Comparison of ENCODE assay signal across 9 mouse cellular contexts in the genomic region with DNA sequence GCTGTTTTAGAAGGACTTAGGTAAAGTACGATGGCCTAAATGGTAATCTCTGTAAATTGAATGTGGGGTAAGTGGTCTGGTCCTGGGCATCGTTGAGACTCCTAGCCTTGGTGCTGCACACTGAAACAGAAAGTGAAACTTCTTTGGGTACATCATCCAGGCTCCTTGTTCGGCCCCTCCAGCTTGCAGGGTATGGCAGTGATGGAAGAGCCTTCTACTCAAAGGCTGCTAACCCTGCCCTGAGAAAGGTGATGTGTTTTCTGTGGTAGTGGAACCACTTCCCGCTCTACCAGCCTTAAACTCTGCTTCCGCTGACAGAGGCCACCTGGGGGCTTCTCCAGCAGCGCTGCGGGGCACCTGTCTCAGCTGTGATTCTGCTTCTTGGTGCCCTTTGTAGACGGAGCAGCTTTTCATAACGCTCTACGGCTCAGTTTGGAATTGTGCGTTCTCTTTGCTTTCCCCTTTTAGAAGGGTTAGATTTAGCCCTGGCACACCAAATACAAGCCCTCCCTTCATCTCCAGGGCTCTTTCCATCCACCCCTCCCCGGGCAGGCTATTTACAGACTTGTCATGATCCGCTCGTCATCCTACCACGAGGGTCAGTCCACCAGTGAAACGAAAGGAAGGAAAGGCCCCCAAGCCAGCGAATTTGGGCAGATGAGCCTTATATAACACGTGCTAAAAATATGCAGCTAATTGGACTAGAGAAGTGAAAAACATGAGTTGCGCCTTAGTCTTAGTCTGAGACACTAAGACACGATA.
A peak's percentile ranks its signal among the peaks of the same experiment; 100 is the strongest.
DNase-seq lines count a peak whose midpoint lies in the region; ATAC-seq lines count a peak whose summit lies in the region.
"Had no signal": no experiment of that assay in that cellular context is flagged by ENCODE, and none has a peak within 500 bp of the region (broad histone marks: within the 10 kb centered on the region; RNA-seq: fewer than 3 reads in every experiment).

No protein-coding gene starts in this region.

- H3K4me2 ChIP-seq in heart, embryonic 11.5 days = peak overlapping the region; percentile 46
- H3K4me2 ChIP-seq: liver, embryonic 13.5 days had no signal

- intact Hi-C loops in left cerebral cortex, postnatal 25 days (cut with DNase I) = loop anchor here (1.0 to 5.0 kb wide), 4 partner anchors 70 to 187 kb away; no protein-coding TSS in a partner anchor

- peaks cover 39% of the 10 kb centered on the region for H3K4me1 ChIP-seq in heart, embryonic 11.5 days (ENCODE audit: control insufficient read depth, insufficient read depth, low read length)
- peaks cover 4% of the 10 kb centered on the region; the same call in 1 of the 2 replicates for H3K4me1 ChIP-seq in limb, embryonic 10.5 days

- no peaks in the 10 kb centered on the region for H3K9me3 ChIP-seq in heart, embryonic 11.5 days (replicated peaks; ENCODE audit: control insufficient read depth, low read length)
- no peaks in the 10 kb centered on the region for H3K9me3 ChIP-seq in limb, embryonic 10.5 days (replicated peaks)
- H3K9me3 ChIP-seq: liver, embryonic 13.5 days had no signal

- no peaks in the 10 kb centered on the region for H3K36me3 ChIP-seq in heart, embryonic 11.5 days (ENCODE audit: control insufficient read depth, insufficient read depth, low read length)
- no peaks in the 10 kb centered on the region for H3K36me3 ChIP-seq in limb, embryonic 10.5 days
- H3K36me3 ChIP-seq: liver, embryonic 13.5 days had no signal

- peak; percentile 20 for DNase-seq in adrenal gland, postnatal 14 days
- no peak for DNase-seq in adrenal gland, postnatal 4 days (ENCODE audit: low spot score in 2 of 2)
- peak; percentile 93 for DNase-seq in brain, adult 2 months (ENCODE audit: low read depth, low spot score)
- peak; percentile 63 to 94 for DNase-seq in left cerebral cortex, postnatal 25 days (ENCODE audit: low spot score in 2 of 2)
- peak; percentile 74 to 75 for DNase-seq in spleen, postnatal 36 days (ENCODE audit: low spot score in 2 of 2)
- DNase-seq in limb, embryonic 10.5 days (ENCODE audit: low spot score) = no peak
- DNase-seq in urinary bladder, postnatal 14 days (ENCODE audit: low spot score) = no peak
- DNase-seq: liver, embryonic 13.5 days had no signal

- peak overlapping the region; percentile 57; the same call in 1 of the 2 replicates for H3K27ac ChIP-seq in heart, embryonic 11.5 days (ENCODE audit: low read depth, low read length)
- no peak overlapping the region for H3K27ac ChIP-seq in limb, embryonic 10.5 days
- H3K27ac ChIP-seq: liver, embryonic 13.5 days had no signal

- no peak for ATAC-seq in heart, embryonic 11.5 days (replicated peaks; ENCODE audit: insufficient number of reproducible peaks, low FRiP score, low TSS enrichment)

- H3K27me3 ChIP-seq in heart, embryonic 11.5 days (ENCODE audit: control insufficient read depth, insufficient read depth, low read length) = no peaks in the 10 kb centered on the region
- no peaks in the 10 kb centered on the region for H3K27me3 ChIP-seq in limb, embryonic 10.5 days (ENCODE audit: low read depth, poor library complexity, severe bottlenecking)
- H3K27me3 ChIP-seq: liver, embryonic 13.5 days had no signal

- 62% methylated on average over 20 of the region's 20 CpGs for WGBS in heart, embryonic 11.5 days (ENCODE audit: insufficient replicate concordance)
- 87% methylated on average over 20 of the region's 20 CpGs for WGBS in limb, embryonic 10.5 days

- no peak overlapping the region; the same call in 1 of the 2 replicates for H3K4me3 ChIP-seq in heart, embryonic 11.5 days (ENCODE audit: low read depth, low read length)
- no peak overlapping the region for H3K4me3 ChIP-seq in limb, embryonic 10.5 days
- H3K4me3 ChIP-seq: liver, embryonic 13.5 days had no signal

- no peak overlapping the region; the same call in 1 of the 2 replicates for H3K9ac ChIP-seq in heart, embryonic 11.5 days (ENCODE audit: low read depth, low read length)
- H3K9ac ChIP-seq: liver, embryonic 13.5 days had no signal

Comparison
In these comparisons a context has a peak if more than half of its experiments do, and no peak if none do; other contexts are left out.
1. DNase-seq: peak in adrenal gland, postnatal 14 days (single experiment), brain, adult 2 months (single experiment), left cerebral cortex, postnatal 25 days (2 of 2) and spleen, postnatal 36 days (2 of 2); none in adrenal gland, postnatal 4 days (0 of 2), limb, embryonic 10.5 days (single experiment) and urinary bladder, postnatal 14 days (single experiment).